Mouse (Mus musculus) adipocyte (in vitro differentiated cells): ENCODE measurements at regions not wholly inside any gene's neighbourhood (a gene's known extent, or its start where the extent isn't known, plus 50 kb on each side); places are given as distances from the start of the nearest gene placed in this dataset.

Experiments used
- DNase-seq: peaks from one replicate; pipeline ENCODE4 v3.0.0-alpha.2; 2016; ENCODE audit warnings: low spot score

DNA sequence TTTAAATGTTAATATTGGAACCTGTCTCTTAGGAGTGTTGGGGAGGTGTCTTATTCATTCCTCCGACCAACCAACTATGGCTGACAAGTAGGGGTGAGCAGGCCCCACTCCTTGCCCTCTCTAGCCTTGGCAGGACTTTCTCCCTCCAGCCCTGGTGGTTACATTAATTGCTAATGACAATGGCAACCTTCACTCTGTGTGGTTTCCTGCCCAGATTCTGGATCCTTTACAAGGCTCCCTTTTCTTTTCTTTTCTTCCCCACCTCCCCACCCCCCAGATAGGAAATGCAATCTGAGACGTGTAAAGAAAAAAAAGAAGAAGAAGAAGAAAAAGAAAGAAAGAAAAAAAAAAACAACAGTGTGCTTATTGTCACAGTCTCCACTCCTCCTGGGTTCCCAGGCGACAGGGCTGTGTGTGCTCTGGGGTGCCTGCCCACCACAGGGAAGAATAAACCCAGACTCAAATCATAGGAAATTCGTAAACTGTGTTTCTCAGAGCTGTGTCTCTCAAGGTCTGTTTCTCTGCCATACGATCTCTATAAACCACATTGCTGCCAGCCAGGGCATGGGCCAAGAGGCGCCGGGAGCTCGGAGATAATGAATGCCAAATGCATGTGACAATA is 637.6 kb downstream of the Insc start:
- DNase-seq = no peak

DNA sequence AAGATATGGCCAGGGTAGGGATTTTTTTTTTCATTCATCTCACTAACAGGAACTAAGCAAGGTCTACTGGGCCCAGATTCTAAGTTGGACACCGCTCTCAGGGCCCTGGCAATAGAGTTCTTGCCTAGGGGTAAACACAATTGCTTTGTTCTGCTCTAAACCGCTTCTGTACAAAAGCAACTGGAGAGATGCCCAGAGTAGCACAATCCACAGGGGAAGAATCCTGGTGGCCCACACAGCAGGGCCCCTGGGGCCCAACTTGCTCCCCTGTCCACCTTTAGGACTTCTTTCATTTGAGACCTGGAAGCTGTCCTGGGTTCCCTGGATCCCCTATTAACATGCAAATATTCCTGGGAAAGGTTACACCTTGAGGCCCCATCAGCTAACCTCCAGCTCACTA is 639.4 kb downstream of the Insc start:
- DNase-seq = no peak

DNA sequence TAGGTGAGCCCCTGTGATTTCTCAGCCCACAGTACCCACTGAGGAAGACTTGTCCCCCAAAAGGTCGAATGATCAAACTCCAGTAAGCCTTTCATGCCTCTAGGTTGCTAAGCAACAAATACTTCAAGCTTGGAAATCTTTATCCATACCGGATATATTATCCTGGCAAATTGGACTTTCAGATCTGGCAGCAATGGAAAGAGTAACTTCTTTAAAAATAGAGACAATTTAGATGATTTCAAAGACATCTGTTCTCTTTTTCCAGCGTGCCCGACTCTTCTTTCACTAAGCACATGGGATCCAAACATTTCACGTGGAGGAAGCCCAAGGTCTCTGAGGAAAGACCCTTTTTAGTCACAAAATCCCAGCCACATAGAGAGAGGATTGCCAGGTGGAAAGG is 645.4 kb downstream of the Insc start:
- no peak for DNase-seq

DNA sequence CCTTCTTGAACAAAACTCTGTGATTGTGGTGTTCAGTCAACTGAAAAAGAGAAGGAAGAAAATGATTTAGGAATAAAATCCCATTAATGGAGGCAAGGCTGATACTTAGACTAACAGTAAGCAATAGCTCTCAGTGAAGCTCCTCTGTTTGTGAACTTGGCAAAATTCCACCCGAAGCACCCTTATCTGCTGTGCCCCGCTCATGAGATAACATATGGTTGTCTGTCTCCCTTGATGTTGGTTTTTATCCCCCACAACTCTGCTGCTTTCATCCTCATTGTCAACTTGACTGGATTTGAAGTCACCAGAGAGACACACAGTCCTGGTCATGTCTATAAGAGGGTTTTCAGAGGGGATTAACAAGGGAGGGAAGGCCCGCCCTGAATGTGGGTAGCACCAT is 646.1 kb downstream of the Sox6 start:
- DNase-seq = no peak

DNA sequence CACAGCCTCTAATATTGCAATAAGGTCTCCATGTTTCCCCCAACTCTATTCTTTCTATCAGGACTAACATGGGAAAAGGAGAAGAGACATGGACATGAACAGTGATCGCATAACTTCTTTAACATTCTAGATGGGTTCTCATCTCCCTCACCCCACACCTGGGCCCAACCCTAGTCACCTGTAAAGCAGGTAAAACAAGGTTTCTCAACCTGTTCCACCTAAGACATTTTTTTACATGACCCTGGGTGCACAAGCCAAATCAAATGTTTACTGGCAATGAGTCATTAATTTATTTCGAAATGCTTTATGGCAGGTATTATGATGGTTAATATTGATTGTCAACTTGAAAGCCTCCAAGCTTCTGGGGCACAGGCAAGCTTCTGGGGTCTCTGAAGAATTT is 640.4 kb downstream of the Sox6 start:
- no peak for DNase-seq

DNA sequence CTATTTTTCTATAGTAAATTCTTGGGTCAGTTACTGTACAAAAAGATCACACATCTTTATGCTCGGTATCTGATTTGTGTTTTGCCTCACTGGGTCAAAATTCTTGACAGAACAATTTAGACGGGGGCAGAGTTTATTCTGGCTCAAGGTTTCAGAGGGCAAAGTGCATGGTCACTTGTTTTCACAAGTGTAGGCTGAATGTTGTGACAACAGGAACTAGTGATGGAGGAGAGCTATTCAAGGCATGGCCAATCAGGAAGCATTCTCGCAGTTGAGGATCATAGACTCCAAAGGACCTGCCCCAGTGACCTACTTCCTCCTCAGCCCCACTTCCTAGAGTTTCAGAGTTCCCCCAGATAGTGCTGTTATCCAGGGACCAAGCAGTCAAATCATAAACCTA is 639.1 kb downstream of the Sox6 start:
- DNase-seq = no peak

DNA sequence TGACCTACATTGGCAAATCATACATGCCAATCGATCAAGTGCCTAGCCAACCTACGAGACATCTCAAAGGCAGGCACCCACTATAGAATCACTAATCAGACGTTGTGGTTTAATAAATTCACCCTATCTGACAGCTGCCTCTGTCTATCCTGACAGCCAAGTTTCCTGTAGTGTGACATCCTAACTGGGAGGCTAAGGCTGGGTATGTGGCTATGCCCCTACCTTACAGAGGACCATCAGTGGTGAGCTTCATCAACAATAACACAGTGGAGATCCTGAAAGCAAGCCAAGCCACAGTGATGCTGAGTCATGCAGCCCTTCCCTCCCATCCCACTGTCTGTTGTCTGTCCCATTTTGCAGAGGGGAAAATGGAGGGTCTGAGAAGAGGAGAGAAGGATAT is 630.7 kb downstream of the Sox6 start:
- DNase-seq = no peak

DNA sequence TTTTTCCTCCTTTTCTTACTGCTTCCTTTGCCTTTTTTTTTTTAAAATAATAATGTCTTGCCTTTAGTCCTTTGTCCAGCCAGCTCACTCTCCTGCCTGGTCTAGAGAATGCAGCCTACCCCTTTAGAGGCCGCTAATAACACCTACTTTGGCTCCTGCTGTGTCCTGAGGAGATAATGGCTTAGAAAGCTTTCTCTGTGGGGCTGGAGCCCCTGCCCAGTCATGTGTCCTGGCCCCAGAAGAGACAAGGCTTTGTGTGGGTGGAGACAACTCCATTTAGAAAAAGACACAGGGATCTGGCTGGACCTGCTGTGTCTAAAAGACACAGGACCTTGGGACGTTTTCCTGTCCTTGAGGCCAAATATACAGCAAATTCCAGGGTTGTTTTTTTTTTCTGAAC is 629.7 kb downstream of the Sox6 start:
- DNase-seq = no peak

DNA sequence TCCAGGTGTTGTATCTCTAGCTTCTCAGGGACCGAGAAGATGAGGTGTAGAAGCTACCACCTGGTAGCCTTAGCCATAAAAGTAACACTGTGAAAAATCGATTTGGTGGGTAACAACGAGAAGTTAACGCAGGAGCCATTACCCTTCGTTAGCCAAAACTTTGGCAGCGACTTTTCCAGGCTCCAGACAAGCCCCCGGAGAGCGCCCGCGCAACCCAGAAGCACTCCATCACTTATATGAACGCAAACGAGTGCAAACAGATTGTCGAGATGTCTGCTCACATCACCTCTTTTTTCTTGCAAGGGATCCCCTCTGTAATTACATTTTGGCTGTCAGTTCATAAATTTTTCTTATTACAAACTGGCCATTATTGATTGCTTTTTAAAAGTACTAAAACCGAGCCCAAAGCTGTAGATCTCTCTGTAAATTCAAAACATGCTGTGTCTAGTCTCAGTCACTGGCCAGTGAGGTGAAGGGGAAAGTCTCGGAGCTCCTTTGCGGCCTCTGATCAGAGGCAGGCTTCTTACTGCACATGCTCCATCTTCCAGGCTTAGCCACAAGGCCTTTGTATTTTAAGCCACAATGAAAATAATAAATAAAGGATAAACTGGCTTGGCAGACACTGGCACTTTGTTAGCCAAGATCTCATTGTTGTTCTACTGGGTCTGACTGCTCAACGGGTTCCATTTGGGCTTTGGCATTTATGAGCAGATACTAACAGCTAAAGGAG is 627.9 kb downstream of the Sox6 start:
- no peak for DNase-seq

DNA sequence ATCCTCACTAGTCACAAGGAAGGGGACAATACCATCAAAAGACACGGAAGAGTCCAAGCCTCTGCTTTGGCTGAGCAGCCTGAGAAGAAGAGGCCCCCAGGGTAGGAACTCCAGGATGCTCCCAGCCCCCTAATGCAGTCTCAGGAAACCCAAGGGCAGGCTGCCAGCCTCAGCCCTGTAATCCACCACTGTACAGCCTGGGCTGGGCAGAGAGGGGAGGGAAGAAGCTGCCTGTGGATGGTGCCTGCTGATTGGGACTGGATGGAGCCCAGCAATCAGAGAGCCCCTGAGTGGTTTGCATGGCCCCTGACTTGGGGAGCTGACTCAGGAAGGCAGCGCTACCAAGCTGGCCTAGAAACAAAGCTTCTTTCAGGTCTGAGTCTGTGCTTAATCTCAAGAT is 627.1 kb downstream of the Sox6 start:
- no peak for DNase-seq

DNA sequence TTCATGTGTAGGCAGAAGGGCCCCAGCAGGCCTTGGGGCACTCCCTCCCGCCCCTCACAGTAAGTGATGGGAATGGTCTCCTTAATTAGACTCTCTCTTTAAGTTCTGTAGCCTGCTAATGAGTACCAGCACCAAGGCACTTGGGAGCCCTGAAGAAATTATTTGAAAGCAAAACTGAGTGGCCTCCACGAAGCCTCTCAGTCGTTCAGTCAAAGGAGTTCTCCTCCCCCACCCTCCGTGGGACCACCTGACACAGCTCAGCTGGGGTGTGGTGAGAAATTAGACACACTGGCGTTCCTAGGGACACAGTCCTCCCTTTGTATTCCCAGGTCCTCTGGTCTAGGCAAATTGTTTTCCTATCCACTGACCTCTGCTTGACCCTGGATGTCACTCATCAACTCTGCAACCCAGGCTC is 623.4 kb downstream of the Sox6 start:
- DNase-seq = no peak
